Mouse (Mus musculus) bone marrow macrophage, adult 2 months (primary cell): ENCODE data around the gene Hist1h4d. TPM values are rescaled to one million over a fixed set of nuclear protein-coding genes. Genes with fewer than 3 reads are reported as not detected.

Experiments used
- H3K27ac ChIP-seq: 2 replicates; pipeline ENCODE4 v1.5.1; 2012; ENCODE audit warnings: low read depth, low read length; ENCODE audit not compliant: insufficient read depth
- H3K4me1 ChIP-seq: 2 replicates; pipeline ENCODE4 v1.6.1; 2012; ENCODE audit warnings: low read length; ENCODE audit not compliant: control insufficient read depth, insufficient read depth
- H3K4me3 ChIP-seq: 2 replicates; pipeline ENCODE4 v1.5.1; 2012; ENCODE audit warnings: mild to moderate bottlenecking, low read length, moderate library complexity; ENCODE audit not compliant: insufficient read depth
- CTCF ChIP-seq: IDR thresholded peaks from 2 replicates; pipeline ENCODE4 v1.5.1; 2012; ENCODE audit warnings: low read depth, mild to moderate bottlenecking, low read length, moderate library complexity
- POLR2A ChIP-seq: IDR thresholded peaks from 2 replicates; pipeline ENCODE4 v1.6.1; 2012; ENCODE audit warnings: mild to moderate bottlenecking, low read depth, low read length, borderline replicate concordance
- polyA plus RNA-seq: library from polyadenylated mRNA; stranded (reverse); fragments of >200 nt; gene quantifications from 2 replicates; pipeline ENCODE4 v1.2.4, GENCODE M21; 2012; ENCODE audit not compliant: missing spikeins, insufficient read depth, insufficient read length

Hist1h4d gene
- polyA plus RNA-seq, 1 experiment: 1.6 TPM

- Histone ChIP-seq H3K4me3 (peak overlapping the region; percentile 64), H3K4me1 (peaks cover 14% of the 10 kb centered on the region), H3K27ac (peak overlapping the region; percentile 90)
- TF ChIP-seq CTCF: no peak
- TF ChIP-seq POLR2A: no peak
Observed at GRCm38 (mm10) chr13:23621532-23622174, 40.3 kb downstream of the Hist1h4d start.

DNA sequence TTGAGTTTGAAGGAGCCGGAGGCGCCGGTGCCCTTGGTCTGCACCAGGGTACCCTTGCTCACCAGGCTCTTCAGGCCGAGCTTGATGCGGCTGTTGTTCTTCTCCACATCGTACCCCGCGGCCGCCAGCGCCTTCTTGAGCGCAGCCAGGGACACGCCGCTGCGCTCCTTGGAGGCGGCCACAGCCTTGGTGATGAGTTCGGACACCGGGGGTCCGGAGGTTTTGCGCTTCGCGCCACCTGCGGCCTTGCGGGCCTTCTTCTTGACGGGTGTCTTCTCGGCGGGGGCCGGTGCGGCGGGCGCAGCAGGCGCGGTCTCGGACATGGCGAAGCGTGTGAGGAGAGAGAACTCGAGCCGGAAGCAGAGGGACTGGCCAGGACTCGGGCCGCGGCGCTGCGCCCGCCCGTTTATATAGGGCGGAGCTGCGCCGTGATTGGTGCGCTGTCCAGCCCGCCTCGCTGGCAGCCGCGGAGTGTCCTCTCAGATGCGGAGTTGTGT is 40.8 kb downstream of the Hist1h4d start, which contains the start of gene Hist1h1e:
Gene Hist1h1e (minus strand): TSS at position 384 of the 497 bp plus-strand sequence.
- H3K27ac ChIP-seq: peak within 1 kb of the TSS; percentile 90
- peaks cover 13% of the 10 kb centered on the region for H3K4me1 ChIP-seq
- TF ChIP-seq POLR2A: peak; percentile 84; the same call in 1 of the 2 replicates
- peak within 1 kb of the TSS; percentile 64 for H3K4me3 ChIP-seq

DNA sequence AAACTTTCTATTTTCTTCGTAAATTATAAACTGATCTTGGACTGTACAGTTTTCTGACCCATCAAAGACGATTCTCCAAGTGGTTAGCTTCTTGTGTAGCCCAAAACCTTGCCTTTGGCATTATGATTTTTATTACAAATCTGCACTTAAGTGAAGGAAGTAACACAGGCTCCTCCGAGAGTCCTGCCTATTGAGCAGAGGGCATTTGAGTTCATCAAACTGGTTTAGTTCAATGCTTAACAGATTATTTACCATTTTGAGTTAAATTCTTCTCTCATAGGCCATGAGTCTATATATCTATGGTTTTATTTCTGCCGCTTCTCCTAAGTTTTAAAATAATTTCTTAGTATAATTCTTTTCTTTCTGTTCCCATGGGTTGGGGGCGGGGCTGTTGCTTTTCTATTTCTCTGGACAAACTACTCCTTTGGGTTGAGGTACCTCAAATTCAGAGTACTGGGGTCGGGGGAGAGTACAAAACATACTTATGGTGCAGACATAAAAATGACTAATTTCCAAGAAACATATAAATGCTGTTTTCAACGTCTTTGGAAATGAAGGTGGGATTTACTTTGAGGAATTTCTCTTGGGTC is 41.6 kb downstream of the Hist1h4d start:
- Histone ChIP-seq H3K4me1 (peaks cover 12% of the 10 kb centered on the region), H3K27ac (peak overlapping the region; percentile 62), H3K4me3 (peak overlapping the region; percentile 41)
- TF ChIP-seq CTCF: no peak
- TF ChIP-seq POLR2A: no peak

GRCm38 (mm10) chr13:23630653-23631052 is 49.3 kb downstream of the Hist1h4d start:
- Histone ChIP-seq H3K4me1 (no peaks in the 10 kb centered on the region), H3K4me3 (no peak overlapping the region), H3K27ac (no peak overlapping the region)
- TF ChIP-seq CTCF (no peak), POLR2A (no peak)

Other genes with a start within 250 kb of the Hist1h4d start
- 14.9 and 16.4 TPM in 2 replicates for gene Zfp322a, start 212.4 kb upstream of the Hist1h4d start, polyA plus RNA-seq
- 4.8 and 4.9 TPM in 2 replicates for gene Abt1, start 157.7 kb upstream of the Hist1h4d start, polyA plus RNA-seq
- gene Btn1a1, start 115.7 kb upstream of the Hist1h4d start, polyA plus RNA-seq: not detected in 2 replicates
- gene Btn2a2, start 92.7 kb upstream of the Hist1h4d start, polyA plus RNA-seq: not detected in 2 replicates
- 2.5 and 3.1 TPM in 2 replicates for gene Hist1h4h, start 50.5 kb upstream of the Hist1h4d start, polyA plus RNA-seq
- gene Hist1h2af, start 47.7 kb upstream of the Hist1h4d start, polyA plus RNA-seq: 42.5 and 76.9 TPM in 2 replicates
- not detected in 2 replicates for gene Hist1h3g, start 46.2 kb upstream of the Hist1h4d start, polyA plus RNA-seq
- gene Hist1h2bh, start 38.2 kb upstream of the Hist1h4d start, polyA plus RNA-seq: 0.71 and 0.97 TPM in 2 replicates
- gene Hist1h3f, start 37.5 kb upstream of the Hist1h4d start, polyA plus RNA-seq: 0.80 TPM in 1 of 2 replicates, not detected in the other
- 4.7 TPM in 1 of 2 replicates, not detected in the other for gene Hist1h4f, start 29.9 kb upstream of the Hist1h4d start, polyA plus RNA-seq
- 0.11 and 0.39 TPM in 2 replicates for gene Hist1h1d, start 28.3 kb upstream of the Hist1h4d start, polyA plus RNA-seq
- 1.5 and 3.6 TPM in 2 replicates for gene Hist1h3e, start 19.2 kb upstream of the Hist1h4d start, polyA plus RNA-seq
- gene Hist1h2ae, start 10.4 kb upstream of the Hist1h4d start, polyA plus RNA-seq: 1.7 TPM in 1 of 2 replicates, not detected in the other
- gene Hist1h2bg, start 10.2 kb upstream of the Hist1h4d start, polyA plus RNA-seq: 9.8 and 11.9 TPM in 2 replicates
- gene Hist1h2bf, start 7.4 kb upstream of the Hist1h4d start, polyA plus RNA-seq: 3.8 and 7.9 TPM in 2 replicates
- gene Hist1h2ad, start 7.2 kb upstream of the Hist1h4d start, polyA plus RNA-seq: not detected in 2 replicates
- 2.3 and 3.2 TPM in 2 replicates for gene Hist1h3d, start 5.8 kb upstream of the Hist1h4d start, polyA plus RNA-seq
- 0.86 and 2.1 TPM in 2 replicates for gene Hist1h2be, start 39.5 kb downstream of the Hist1h4d start, polyA plus RNA-seq
- gene Hist1h1e, start 41.0 kb downstream of the Hist1h4d start, polyA plus RNA-seq: 2.6 TPM in 2 replicates
- 0.35 and 0.40 TPM in 2 replicates for gene Hist1h2ac, start 102.3 kb downstream of the Hist1h4d start, polyA plus RNA-seq
- 55.8 and 61.9 TPM in 2 replicates for gene Hist1h2bc, start 102.6 kb downstream of the Hist1h4d start, polyA plus RNA-seq
- gene Hist1h1t, start 114.2 kb downstream of the Hist1h4d start, polyA plus RNA-seq: 0.62 TPM in 1 of 2 replicates, not detected in the other
- gene Hist1h4c, start 116.9 kb downstream of the Hist1h4d start, polyA plus RNA-seq: not detected in 2 replicates
- 95.3 and 104 TPM in 2 replicates for gene Hfe, start 129.3 kb downstream of the Hist1h4d start, polyA plus RNA-seq
- gene Hist1h1c, start 157.2 kb downstream of the Hist1h4d start, polyA plus RNA-seq: 75.5 and 80.8 TPM in 2 replicates
- 1.2 TPM in 1 of 2 replicates, not detected in the other for gene Hist1h3c, start 164.0 kb downstream of the Hist1h4d start, polyA plus RNA-seq
- 1.3 TPM in 1 of 2 replicates, not detected in the other for gene Hist1h2bb, start 165.1 kb downstream of the Hist1h4d start, polyA plus RNA-seq
- 4.3 and 8.4 TPM in 2 replicates for gene Hist1h2ab, start 169.5 kb downstream of the Hist1h4d start, polyA plus RNA-seq
- gene Hist1h3b, start 170.7 kb downstream of the Hist1h4d start, polyA plus RNA-seq: 2.1 and 4.8 TPM in 2 replicates
- gene Hist1h4b, start 175.4 kb downstream of the Hist1h4d start, polyA plus RNA-seq: 4.5 and 5.1 TPM in 2 replicates
- not detected in 2 replicates for gene Hist1h4a, start 179.6 kb downstream of the Hist1h4d start, polyA plus RNA-seq
- not detected in 2 replicates for gene Hist1h3a, start 180.8 kb downstream of the Hist1h4d start, polyA plus RNA-seq
- not detected in 2 replicates for gene Hist1h1a, start 182.1 kb downstream of the Hist1h4d start, polyA plus RNA-seq
- gene Trim38, start 188.3 kb downstream of the Hist1h4d start, polyA plus RNA-seq: not detected in 2 replicates
- gene Slc17a2, start 225.4 kb downstream of the Hist1h4d start, polyA plus RNA-seq: not detected in 2 replicates